In the genomic region with DNA sequence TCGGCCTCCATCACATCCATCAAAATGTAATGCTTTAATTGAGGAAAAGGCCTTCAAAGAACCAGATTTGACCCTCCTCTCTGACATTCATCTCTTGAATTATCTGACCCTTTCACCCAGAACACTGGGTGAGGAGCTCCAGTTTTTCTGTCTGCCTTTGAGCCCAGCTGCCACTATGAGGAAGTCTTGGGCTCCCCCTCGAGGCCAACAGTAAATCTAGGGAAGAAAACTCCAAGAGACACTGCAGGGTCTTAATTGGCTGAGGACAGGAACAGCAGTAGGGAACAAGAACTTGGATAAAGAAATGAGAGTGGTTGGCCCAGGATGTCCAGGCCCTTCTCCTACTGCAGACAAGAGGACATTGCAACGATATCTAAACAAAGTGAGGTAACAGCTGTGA, we compare ENCODE assay signal across 8 mouse cellular contexts.
A peak's percentile ranks its signal among the peaks of the same experiment; 100 is the strongest.
DNase-seq lines count a peak whose midpoint lies in the region; ATAC-seq and TF ChIP-seq lines count a peak whose summit lies in the region.
"Had no signal": no experiment of that assay in that cellular context is flagged by ENCODE, and none has a peak within 500 bp of the region (broad histone marks: within the 10 kb centered on the region; RNA-seq: fewer than 3 reads in every experiment).

No protein-coding gene starts in this region.

- H3K4me1 ChIP-seq in olfactory bulb, adult 2 months (ENCODE audit: control insufficient read depth, insufficient read depth, low read length) = no peaks in the 10 kb centered on the region
- H3K4me1 ChIP-seq: stomach, embryonic 15.5 days had no signal

- H3K4me3 ChIP-seq in olfactory bulb, adult 2 months (ENCODE audit: insufficient read depth, low read depth, low read length) = no peak overlapping the region
- H3K4me3 ChIP-seq: stomach, embryonic 15.5 days had no signal

- peak; percentile 37 for DNase-seq in urinary bladder, postnatal 14 days (ENCODE audit: low spot score)
- no peak for DNase-seq in urinary bladder, adult 2 months (ENCODE audit: low spot score)
- DNase-seq in cerebellum, adult 9-11 months = peak; percentile 45
- DNase-seq in gastrocnemius, postnatal 14 days = peak; percentile 54
- peak; percentile 43 for DNase-seq in left cerebral cortex, adult 11 months (ENCODE audit: low spot score)

- H3K27ac ChIP-seq in olfactory bulb, adult 2 months (ENCODE audit: insufficient read depth, low read depth, low read length) = no peak overlapping the region
- H3K27ac ChIP-seq: stomach, embryonic 15.5 days had no signal

- TF ChIP-seq CTCF in olfactory bulb, adult 2 months (IDR thresholded peaks at IDR 0.05; ENCODE audit: insufficient read depth, low read depth, low read length) = peak; percentile 38; the same call in 1 of the 2 replicates

- no peak for ATAC-seq in granulocyte monocyte progenitor cell, adult 5-6 weeks (replicated peaks; ENCODE audit: poor library complexity, severe bottlenecking)

- TF ChIP-seq POLR2A in olfactory bulb, adult 2 months (IDR thresholded peaks at IDR 0.05; ENCODE audit: insufficient read depth, low read depth, low read length) = no peak

- intact Hi-C loops in gastrocnemius, postnatal 14 days (cut with DNase I; ENCODE audit: low total_unique reads) = no loop called here

- 21% methylated on average over 3 of the region's 3 CpGs for WGBS in olfactory bulb, adult 2 months
